Mouse (Mus musculus): ENCODE results near the gene Sec24a.

- TF ChIP-seq CTCF (IDR thresholded peaks at IDR 0.05; ENCODE audit: control insufficient read depth, insufficient read depth, insufficient replicate concordance, low read depth, low read length), result no peak
- no peak for TF ChIP-seq POLR2A (IDR thresholded peaks at IDR 0.05; ENCODE audit: control insufficient read depth, low read depth, low read length)
Measured at GRCm38 (mm10) chr11:51706451-51706850, 57.0 kb downstream of the Sec24a start.

Measured in testis, adult 2 months (tissue).